Mouse (Mus musculus): Measurements from ENCODE around the gene Cops3. TPM values are rescaled to one million over a fixed set of nuclear protein-coding genes. Genes with fewer than 3 reads are reported as not detected.

The Cops3 gene
- polyA plus RNA-seq, 1 experiment from 2014 or later = 53.8 TPM

DNA sequence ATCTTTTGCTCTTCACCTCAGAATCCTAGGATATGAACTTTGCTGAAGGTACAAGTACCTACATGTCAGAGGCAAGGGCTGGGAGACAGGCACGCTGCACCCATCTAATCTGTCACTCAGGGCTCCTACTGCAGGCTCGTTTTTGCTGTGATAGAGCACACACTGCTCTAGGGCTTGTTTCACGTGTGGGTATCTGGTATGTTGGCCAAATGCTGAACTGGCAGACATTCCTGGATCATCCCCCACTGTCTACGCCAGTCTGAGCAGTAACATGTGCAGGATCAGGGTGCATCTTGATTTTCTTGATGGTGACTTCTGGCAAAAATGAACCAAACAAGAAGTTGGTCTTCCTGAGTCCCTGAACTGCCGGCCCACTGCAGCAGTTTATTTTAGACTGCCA lies 62.4 kb downstream of the Cops3 start:
- Histone ChIP-seq H3K79me2 (ENCODE audit: inconsistent target) (no peaks in the 10 kb centered on the region), H3K4me3 (ENCODE audit: inconsistent target) (no peak overlapping the region), H3K36me3 (ENCODE audit: inconsistent target) (peaks cover under 1% of the 10 kb centered on the region; the same call in 1 of the 2 replicates), H3K27ac (no peak overlapping the region)
- 90% methylated on average over 5 of the region's 5 CpGs for WGBS (ENCODE audit: missing documents)

DNA sequence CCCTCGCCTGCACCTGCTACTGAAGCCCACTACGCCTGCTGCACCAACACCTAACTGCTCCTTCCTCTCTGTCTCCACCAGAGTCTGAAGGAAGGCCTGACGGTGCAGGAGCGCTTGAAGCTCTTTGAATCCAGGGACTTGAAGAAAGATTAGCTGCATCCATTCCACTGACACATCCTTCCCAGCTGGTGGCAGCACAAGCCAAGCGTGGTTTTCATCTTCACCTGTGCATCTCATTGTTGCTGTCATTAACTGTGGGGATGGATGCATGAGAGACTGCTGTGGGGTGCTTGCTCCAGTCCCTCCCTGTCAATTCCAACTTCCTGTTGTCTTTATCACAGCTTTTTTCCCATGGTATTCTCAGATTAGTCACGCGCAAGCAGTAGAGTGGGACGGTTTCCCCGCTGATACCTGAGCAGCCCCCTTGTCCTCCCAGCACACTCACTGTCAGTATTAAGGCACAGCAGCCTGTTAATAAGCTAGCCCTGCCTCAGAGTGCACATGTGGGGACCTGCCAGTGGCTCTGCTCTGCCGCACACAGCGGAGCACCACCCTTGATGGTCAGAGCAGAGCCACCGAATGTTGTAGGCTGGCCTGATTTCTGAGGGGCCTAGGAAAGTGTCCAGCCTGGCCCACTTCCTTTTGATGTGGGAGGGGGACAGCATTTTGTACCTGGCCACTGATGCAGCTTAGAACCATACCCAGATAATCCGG lies 64.0 kb downstream of the Cops3 start:
- H3K36me3 ChIP-seq (ENCODE audit: inconsistent target) = peaks cover 11% of the 10 kb centered on the region; the same call in 1 of the 2 replicates

DNA sequence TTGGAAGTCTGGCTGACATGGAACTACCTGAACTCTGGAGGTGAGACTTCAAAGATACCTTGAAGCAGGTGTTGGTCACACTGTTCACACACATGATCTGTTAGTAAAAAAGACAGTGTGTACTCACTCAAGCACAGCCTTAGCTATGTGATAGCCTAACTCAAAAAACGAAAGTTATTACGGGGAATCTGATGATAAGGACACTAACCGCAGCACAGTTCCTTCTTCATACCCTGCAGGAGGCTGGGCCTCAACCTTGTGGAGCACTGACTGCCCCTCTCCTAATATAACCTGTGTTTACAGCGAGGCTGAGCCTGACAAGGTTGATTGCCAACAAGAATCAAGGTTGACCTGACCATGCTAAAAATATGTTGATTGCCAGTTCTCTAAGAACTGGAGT lies 65.1 kb downstream of the Cops3 start:
- Histone ChIP-seq H3K4me3 (ENCODE audit: inconsistent target) (no peak overlapping the region), H3K79me2 (ENCODE audit: inconsistent target) (no peaks in the 10 kb centered on the region), H3K36me3 (ENCODE audit: inconsistent target) (peaks cover 16% of the 10 kb centered on the region; the same call in 1 of the 2 replicates), H3K27ac (no peak overlapping the region)
- 25% methylated on average over 4 of the region's 4 CpGs for WGBS (ENCODE audit: missing documents)

More for the DNA sequence above, 64.0 kb downstream of the Cops3 start:
- WGBS (ENCODE audit: missing documents) = 92% methylated on average over 12 of the region's 13 CpGs
- Histone ChIP-seq H3K27ac (no peak overlapping the region), H3K79me2 (ENCODE audit: inconsistent target) (no peaks in the 10 kb centered on the region), H3K4me3 (ENCODE audit: inconsistent target) (no peak overlapping the region)

DNA sequence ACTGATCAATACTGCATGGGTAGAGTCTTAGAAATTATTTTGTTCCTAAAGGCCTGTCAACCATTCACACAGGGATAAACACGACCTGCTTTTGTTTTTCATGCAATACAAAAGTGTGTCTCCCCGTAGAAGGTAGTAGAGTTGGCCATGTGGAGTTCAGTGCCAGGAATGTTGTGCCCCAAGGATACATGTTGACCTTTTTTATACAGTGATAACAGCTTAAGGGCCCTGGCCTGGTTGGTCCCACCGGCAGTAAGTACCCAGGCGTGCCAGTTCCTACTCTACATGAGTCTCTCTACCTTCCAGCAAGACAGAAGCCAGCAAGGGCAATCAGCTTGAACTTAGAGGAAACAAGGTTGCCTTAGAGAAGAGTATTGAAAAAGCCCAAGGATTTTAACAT lies 66.7 kb downstream of the Cops3 start:
- no peak overlapping the region for H3K4me3 ChIP-seq (ENCODE audit: inconsistent target)
- no peak overlapping the region for H3K27ac ChIP-seq
- 96% methylated on average over 4 of the region's 4 CpGs for WGBS (ENCODE audit: missing documents)
- H3K36me3 ChIP-seq (ENCODE audit: inconsistent target) = peaks cover 29% of the 10 kb centered on the region
- no peaks in the 10 kb centered on the region for H3K79me2 ChIP-seq (ENCODE audit: inconsistent target)

DNA sequence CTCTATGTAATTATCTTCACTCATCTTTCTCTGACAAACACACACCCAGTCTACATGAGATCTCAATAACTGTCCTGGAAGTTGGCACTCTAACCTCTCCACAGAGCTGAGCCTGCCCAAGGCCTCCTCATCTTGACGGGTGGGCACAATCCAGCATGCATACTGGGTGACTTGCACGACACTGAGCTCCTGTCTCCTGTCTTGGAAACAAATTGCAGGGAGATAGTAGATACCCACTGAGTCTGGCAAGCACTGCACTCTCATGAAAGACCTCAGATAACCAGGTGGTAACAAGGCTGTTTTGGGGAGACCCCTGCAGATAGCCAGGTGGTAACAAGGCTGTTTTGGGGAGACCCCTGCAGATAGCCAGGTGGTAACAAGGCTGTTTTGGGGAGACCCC lies 67.3 kb downstream of the Cops3 start:
- Histone ChIP-seq H3K36me3 (ENCODE audit: inconsistent target) (peaks cover 35% of the 10 kb centered on the region), H3K27ac (no peak overlapping the region), H3K79me2 (ENCODE audit: inconsistent target) (no peaks in the 10 kb centered on the region), H3K4me3 (ENCODE audit: inconsistent target) (no peak overlapping the region)
- WGBS (ENCODE audit: missing documents) = 91% methylated on average over 2 of the region's 2 CpGs

DNA sequence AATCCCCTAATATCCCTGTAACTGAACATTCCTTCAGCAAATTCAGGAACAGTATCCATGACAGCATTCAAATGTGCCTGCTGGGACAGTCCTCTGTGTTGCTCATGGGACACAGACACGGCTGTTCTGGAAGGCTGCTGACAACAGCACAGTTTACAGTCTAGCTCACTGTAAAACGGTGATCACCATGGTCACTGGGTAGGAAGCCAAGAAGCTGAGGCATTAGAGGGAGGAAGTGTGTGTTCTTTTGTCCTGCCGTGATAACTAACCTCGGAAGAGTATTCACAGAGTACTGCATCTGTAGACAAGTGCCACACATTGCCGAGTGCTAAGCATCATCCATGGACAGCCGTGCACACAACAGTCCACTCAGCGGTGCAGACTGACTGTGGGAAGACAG lies 68.9 kb downstream of the Cops3 start:
- Histone ChIP-seq H3K36me3 (ENCODE audit: inconsistent target) (peaks cover 47% of the 10 kb centered on the region), H3K79me2 (ENCODE audit: inconsistent target) (no peaks in the 10 kb centered on the region), H3K27ac (no peak overlapping the region), H3K4me3 (ENCODE audit: inconsistent target) (no peak overlapping the region)
- 32% methylated on average over 7 of the region's 7 CpGs for WGBS (ENCODE audit: missing documents)

DNA sequence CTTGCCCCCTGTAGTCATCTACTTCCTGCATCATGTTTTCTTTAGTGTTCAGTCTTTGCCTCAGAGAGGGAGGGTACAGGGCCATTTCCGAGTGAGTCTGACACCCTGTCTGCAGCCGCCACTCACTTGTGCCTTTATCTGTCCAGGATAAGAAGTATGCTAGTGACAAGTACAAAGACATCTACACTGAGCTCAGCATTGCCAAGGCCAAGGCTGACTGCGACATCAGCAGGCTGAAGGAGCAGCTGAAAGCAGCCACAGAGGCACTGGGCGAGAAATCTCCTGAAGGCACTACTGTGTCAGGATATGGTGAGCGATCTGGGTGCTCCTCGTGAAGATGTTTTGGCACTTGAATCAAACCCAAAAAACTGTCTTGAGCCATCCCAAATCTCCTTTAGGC lies 69.9 kb downstream of the Cops3 start:
- no peak overlapping the region for H3K27ac ChIP-seq
- WGBS (ENCODE audit: missing documents) = 93% methylated on average over 6 of the region's 6 CpGs
- H3K4me3 ChIP-seq (ENCODE audit: inconsistent target) = no peak overlapping the region
- H3K36me3 ChIP-seq (ENCODE audit: inconsistent target) = peaks cover 55% of the 10 kb centered on the region
- H3K79me2 ChIP-seq (ENCODE audit: inconsistent target) = no peaks in the 10 kb centered on the region

DNA sequence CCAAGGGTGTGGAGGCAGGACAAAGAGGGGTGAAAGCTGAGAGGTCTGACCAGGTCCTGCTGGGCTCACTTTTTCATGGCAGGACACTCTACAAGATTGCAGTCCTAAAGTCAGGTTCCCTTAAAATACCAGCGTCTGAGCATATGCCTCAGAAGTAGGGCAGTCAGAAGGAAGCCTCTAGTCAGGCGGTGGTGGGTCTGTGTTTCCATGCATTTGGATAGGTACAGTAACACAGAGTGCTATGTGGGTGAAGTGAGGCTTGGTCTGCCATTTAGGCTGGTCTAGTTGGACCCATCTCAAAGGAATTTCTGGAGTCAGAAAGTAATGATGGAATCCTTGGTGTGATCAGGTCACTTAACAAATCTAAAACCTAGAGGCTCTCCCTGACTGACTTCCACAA lies 70.3 kb downstream of the Cops3 start:
- WGBS (ENCODE audit: missing documents) = 83% methylated on average over 2 of the region's 2 CpGs
- Histone ChIP-seq H3K27ac (no peak overlapping the region), H3K36me3 (ENCODE audit: inconsistent target) (peaks cover 58% of the 10 kb centered on the region), H3K4me3 (ENCODE audit: inconsistent target) (no peak overlapping the region), H3K79me2 (ENCODE audit: inconsistent target) (no peaks in the 10 kb centered on the region)

Other genes starting within 250 kb of the Cops3 start
- gene Olfr223, start 246.5 kb downstream of the Cops3 start, polyA plus RNA-seq (2018) = not detected in 3 replicates
- gene Mprip, start 178.5 kb downstream of the Cops3 start, polyA plus RNA-seq (2018) = 26.3 to 31.2 TPM (median 30.0 TPM) in 3 replicates
- gene Pld6, start 52.2 kb downstream of the Cops3 start, polyA plus RNA-seq (2018) = 0.79 TPM in 1 of 3 replicates, not detected in the others
- 36.7 to 92.1 TPM (median 40.6 TPM) in 3 replicates for gene Flcn, start 29.8 kb downstream of the Cops3 start, polyA plus RNA-seq (2018)
- 10.2 to 21.8 TPM (median 19.2 TPM) in 3 replicates for gene Nt5m, start 391 bp downstream of the Cops3 start, polyA plus RNA-seq (2018)
- 9.6 to 21.8 TPM (median 14.7 TPM) in 3 replicates for gene Med9, start 108.4 kb upstream of the Cops3 start, polyA plus RNA-seq (2018)
- 0.09 TPM in 1 of 3 replicates, not detected in the others for gene Rasd1, start 125.1 kb upstream of the Cops3 start, polyA plus RNA-seq (2018)
- gene Pemt, start 206.7 kb upstream of the Cops3 start, polyA plus RNA-seq (2018) = 0.36 to 2.6 TPM (median 1.5 TPM) in 3 replicates

Data from macrophage (primary cell).